Mouse (Mus musculus) liver, embryonic 14.5 days (tissue): ENCODE measurements around the gene Epn1. TPM values are rescaled to one million over a fixed set of nuclear protein-coding genes. Genes with fewer than 3 reads are reported as not detected.
A peak's percentile ranks its signal among the peaks of the same experiment; 100 is the strongest.

Experiments used
- ATAC-seq: fragments of 200-750 bp; cut with Nextera tagmentation; 2 replicates; pipeline ENCODE4 v1.8.0; 2017; ENCODE audit warnings: moderate number of reproducible peaks, mild to moderate bottlenecking, moderate library complexity; ENCODE audit not compliant: insufficient read depth
- DNase-seq, 3 experiments: peaks; one replicate each; pipeline ENCODE4 v3.0.0-alpha.2; 2012 to 2013; ENCODE audit warnings: low read depth in 3 of 3, low spot score in 3 of 3
- H3K27ac ChIP-seq: fragments of 300-500 bp; sonication (generic); 2 replicates; pipeline ENCODE4 v1.5.1; 2014; ENCODE audit warnings: moderate library complexity, mild to moderate bottlenecking, control low read depth, inconsistent platforms
- H3K27me3 ChIP-seq: fragments of 300-500 bp; sonication (generic); 2 replicates; pipeline ENCODE4 v1.6.1; 2014; ENCODE audit warnings: mild to moderate bottlenecking, low read length, moderate library complexity; ENCODE audit not compliant: control insufficient read depth, insufficient read depth
- H3K36me3 ChIP-seq: fragments of 300-500 bp; sonication (generic); replicated peaks from 2 replicates; pipeline ENCODE4 v1.6.1; 2014; ENCODE audit warnings: low read depth; ENCODE audit not compliant: control insufficient read depth, insufficient read depth
- H3K4me1 ChIP-seq, 2 experiments: fragments of 200-500 bp in 1 of 2; fragments of 300-500 bp in 1 of 2; sonication (generic) in 1 of 2; replicated peaks; 2 replicates each; pipeline ENCODE4 v1.6.1; 2012 to 2014; ENCODE audit warnings: antibody characterized with exemption in 1 of 2, inconsistent platforms in 1 of 2, low read length in 1 of 2; ENCODE audit not compliant: control insufficient read depth in 2 of 2, insufficient read depth in 2 of 2
- H3K4me2 ChIP-seq: fragments of 300-500 bp; sonication (generic); 2 replicates; pipeline ENCODE4 v1.6.1; 2014; ENCODE audit warnings: low read depth, mild to moderate bottlenecking, control low read depth, moderate library complexity
- H3K4me3 ChIP-seq, 2 experiments: fragments of 200-500 bp in 1 of 2; fragments of 300-500 bp in 1 of 2; sonication (generic) in 1 of 2; 2 replicates each; pipeline ENCODE4 v1.5.1; 2012 to 2014; ENCODE audit warnings: low read depth in 2 of 2, low read length in 2 of 2, mild to moderate bottlenecking in 2 of 2, control low read depth in 1 of 2, inconsistent platforms in 1 of 2, moderate library complexity in 1 of 2; ENCODE audit not compliant: insufficient read depth in 1 of 2
- H3K9ac ChIP-seq: fragments of 300-500 bp; sonication (generic); replicated peaks from 2 replicates; pipeline ENCODE4 v1.6.1; 2014; ENCODE audit warnings: mild to moderate bottlenecking, control low read depth, moderate library complexity
- H3K9me3 ChIP-seq: fragments of 300-500 bp; sonication (generic); 2 replicates; pipeline ENCODE4 v1.6.1; 2016; ENCODE audit warnings: low read length, mixed read lengths; ENCODE audit not compliant: control insufficient read depth
- CTCF ChIP-seq: IDR thresholded peaks from 2 replicates; pipeline ENCODE4 v1.5.1; 2016; ENCODE audit warnings: antibody characterized with exemption, low read depth, control low read depth
- EP300 ChIP-seq: IDR thresholded peaks from 2 replicates; pipeline ENCODE4 v1.6.1; 2016; ENCODE audit warnings: antibody characterized with exemption, low read depth
- WGBS: fragments of 180-500 bp; shearing (Covaris S2); extraction: QIAGEN DNeasy Blood & Tissue Kit; methylation state at CpG from one replicate; pipeline ENCODE4 v1.1.7; 2014; ENCODE audit not compliant: insufficient replicate concordance; 5-methylcytosine and 5-hydroxymethylcytosine counted together
- polyA plus RNA-seq, 2 experiments: library from polyadenylated mRNA; depleted of rRNA in 1 of 2; stranded (reverse) in 1 of 2; unstranded in 1 of 2; fragments of >200 nt; fragmentation: Nextera tagmentation in 1 of 2; extraction: Ambion mirVana in 1 of 2; gene quantifications; 2 replicates each; pipeline versions ENCODE4 v1.2.1 to v1.2.3; 2012 to 2014

Gene Epn1
- polyA plus RNA-seq, 2 experiments: 45.4 to 54.4 TPM

DNA sequence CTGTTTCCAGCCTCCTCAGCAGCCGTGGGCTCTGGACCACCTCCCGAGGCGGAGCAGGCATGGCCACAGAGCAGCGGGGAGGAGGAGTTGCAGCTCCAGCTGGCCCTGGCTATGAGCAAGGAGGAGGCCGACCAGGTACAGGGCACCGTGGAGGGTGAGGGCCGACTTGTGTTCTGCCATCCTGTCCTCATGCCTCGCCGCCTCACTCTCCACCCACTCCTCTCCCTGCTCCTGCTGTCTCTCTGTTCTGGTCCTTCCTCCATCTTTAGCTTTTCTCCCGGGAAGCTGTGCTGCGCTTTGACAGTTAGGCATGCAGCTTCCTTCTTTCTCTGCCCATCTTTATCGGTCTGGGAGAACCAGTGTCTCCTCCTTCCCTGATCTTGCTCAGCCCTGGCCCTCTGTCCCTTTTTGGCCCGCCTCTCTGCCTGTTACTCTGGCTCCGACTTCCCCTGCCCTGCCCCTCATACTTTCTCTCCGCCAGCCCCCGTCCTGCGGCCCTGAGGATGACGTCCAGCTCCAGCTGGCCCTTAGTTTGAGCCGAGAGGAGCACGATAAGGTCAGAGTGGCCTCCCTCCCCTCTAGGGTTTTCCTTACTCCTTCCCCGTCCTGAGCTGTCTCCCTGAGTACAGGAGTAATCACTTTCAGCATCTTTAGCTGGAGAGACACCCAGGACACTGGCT, 12.9 kb downstream of the Epn1 start:
- Histone ChIP-seq H3K36me3 (peaks cover 82% of the 10 kb centered on the region), H3K27me3 (no peaks in the 10 kb centered on the region), H3K4me2 (no peak overlapping the region), H3K4me1 (peaks cover 0 to 2% of the 10 kb centered on the region in 2 experiments; a peak in 2 of 4 replicates), H3K9me3 (no peaks in the 10 kb centered on the region), H3K4me3 (no peak overlapping the region), H3K9ac (no peak overlapping the region), H3K27ac (no peak overlapping the region)
- TF ChIP-seq CTCF: no peak
- no peak for TF ChIP-seq EP300
- DNase-seq (no peak), ATAC-seq (no peak)
- 83% methylated on average over 21 of the region's 21 CpGs for WGBS

- WGBS: 72% methylated on average over 5 of the region's 5 CpGs
- Histone ChIP-seq H3K4me2 (no peak overlapping the region), H3K9me3 (no peaks in the 10 kb centered on the region), H3K27ac (no peak overlapping the region), H3K27me3 (no peaks in the 10 kb centered on the region), H3K4me3 (no peak overlapping the region), H3K4me1 (no peaks in the 10 kb centered on the region), H3K9ac (no peak overlapping the region), H3K36me3 (peaks cover 46% of the 10 kb centered on the region)
- TF ChIP-seq CTCF (no peak), EP300 (no peak)
- ATAC-seq (no peak), DNase-seq (no peak)
These were observed 18.7 kb downstream of the Epn1 start for GRCm38 (mm10) chr7:5098769-5099168.

GRCm38 (mm10) chr7:5099796-5100195, 19.8 kb downstream of the Epn1 start:
- DNase-seq (no peak), ATAC-seq (no peak)
- H3K9ac ChIP-seq: no peak overlapping the region
- H3K27ac ChIP-seq: no peak overlapping the region
- H3K9me3 ChIP-seq: no peaks in the 10 kb centered on the region
- H3K27me3 ChIP-seq: no peaks in the 10 kb centered on the region
- H3K4me1 ChIP-seq: no peaks in the 10 kb centered on the region
- TF ChIP-seq CTCF (0 out of 2 replicates have a peak, but pooled peaks have one; percentile 5), EP300 (no peak)
- no peak overlapping the region for H3K4me2 ChIP-seq
- no peak overlapping the region for H3K4me3 ChIP-seq
- WGBS: 72% methylated on average over 3 of the region's 3 CpGs
- H3K36me3 ChIP-seq: peaks cover 36% of the 10 kb centered on the region

GRCm38 (mm10) chr7:5101066-5101663, 21.1 kb downstream of the Epn1 start:
- DNase-seq (no peak), ATAC-seq (peak; percentile 22; the same call in 1 of the 2 replicates)
- Histone ChIP-seq H3K27ac (no peak overlapping the region), H3K9me3 (no peaks in the 10 kb centered on the region), H3K4me1 (no peaks in the 10 kb centered on the region), H3K27me3 (no peaks in the 10 kb centered on the region), H3K4me3 (no peak overlapping the region), H3K36me3 (peaks cover 22% of the 10 kb centered on the region), H3K4me2 (no peak overlapping the region), H3K9ac (no peak overlapping the region)
- WGBS: 35% methylated on average over 10 of the region's 10 CpGs
- TF ChIP-seq CTCF (no peak), EP300 (no peak)

DNA sequence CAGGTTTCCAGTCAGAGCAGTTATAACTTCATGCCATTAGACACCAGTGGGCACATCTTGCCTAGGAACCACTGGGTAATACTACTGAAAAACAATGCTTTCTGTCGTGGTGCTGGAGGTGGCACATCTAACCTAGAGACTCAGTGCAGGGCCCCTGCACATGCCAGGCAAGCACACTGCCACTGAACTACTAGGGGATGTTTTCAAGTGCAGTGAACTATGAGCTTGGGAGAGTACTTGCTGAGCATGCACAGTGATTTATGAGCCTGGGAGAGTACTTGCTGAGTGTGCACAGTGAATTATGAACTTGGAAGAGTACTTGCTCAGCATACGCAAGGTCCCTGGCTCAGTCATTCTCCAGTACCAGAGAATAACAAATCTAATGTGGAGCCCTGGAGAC, 22.5 kb downstream of the Epn1 start:
- Histone ChIP-seq H3K36me3 (peaks cover 12% of the 10 kb centered on the region), H3K27me3 (no peaks in the 10 kb centered on the region), H3K4me2 (no peak overlapping the region), H3K4me1 (no peaks in the 10 kb centered on the region), H3K9ac (no peak overlapping the region), H3K27ac (no peak overlapping the region), H3K9me3 (no peaks in the 10 kb centered on the region), H3K4me3 (no peak overlapping the region)
- no peak for DNase-seq
- TF ChIP-seq CTCF (no peak), EP300 (no peak)
- 65% methylated on average over 2 of the region's 2 CpGs for WGBS
- ATAC-seq: no peak
